Mouse (Mus musculus): ENCODE results near the gene Ccpg1.
A peak's percentile ranks its signal among the peaks of the same experiment; 100 is the strongest.

Ccpg1 gene

GRCm38 (mm10) chr9:72996167-72996566 is 10.9 kb downstream of the Ccpg1 start:
- no peak for DNase-seq (ENCODE audit: low spot score)

- DNase-seq (ENCODE audit: low spot score) = no peak
These were observed 11.6 kb downstream of the Ccpg1 start for GRCm38 (mm10) chr9:72996806-72997205.

GRCm38 (mm10) chr9:73000487-73000886 is 15.3 kb downstream of the Ccpg1 start:
- no peak for DNase-seq (ENCODE audit: low spot score)

- no peak for DNase-seq (ENCODE audit: low spot score)
These were observed 16.2 kb downstream of the Ccpg1 start for GRCm38 (mm10) chr9:73001314-73002011.

- DNase-seq (ENCODE audit: low spot score) = no peak
These were observed 16.9 kb downstream of the Ccpg1 start for GRCm38 (mm10) chr9:73002177-73002576.

- DNase-seq (ENCODE audit: low spot score) = no peak
These were observed 18.8 kb downstream of the Ccpg1 start for GRCm38 (mm10) chr9:73004076-73004475.

- no peak for DNase-seq (ENCODE audit: low spot score)
These were observed 19.9 kb downstream of the Ccpg1 start for GRCm38 (mm10) chr9:73005106-73005505.

GRCm38 (mm10) chr9:73006175-73006574 is 20.9 kb downstream of the Ccpg1 start:
- DNase-seq (ENCODE audit: low spot score) = no peak

- no peak for DNase-seq (ENCODE audit: low spot score)
These were observed 23.2 kb downstream of the Ccpg1 start for GRCm38 (mm10) chr9:73008384-73008783.

- DNase-seq (ENCODE audit: low spot score) = no peak
These were observed 27.4 kb downstream of the Ccpg1 start for GRCm38 (mm10) chr9:73012629-73013028.

- DNase-seq (ENCODE audit: low spot score) = no peak
These were observed 29.5 kb downstream of the Ccpg1 start for GRCm38 (mm10) chr9:73014724-73015123.

GRCm38 (mm10) chr9:73019841-73020240 is 34.6 kb downstream of the Ccpg1 start:
- DNase-seq (ENCODE audit: low spot score) = no peak

- DNase-seq (ENCODE audit: low spot score) = no peak
These were observed 35.4 kb downstream of the Ccpg1 start for GRCm38 (mm10) chr9:73020566-73021097.

- no peak for DNase-seq (ENCODE audit: low spot score)
These were observed 40.8 kb downstream of the Ccpg1 start for GRCm38 (mm10) chr9:73025818-73026636.

- no peak for DNase-seq (ENCODE audit: low spot score)
These were observed 45.2 kb downstream of the Ccpg1 start for GRCm38 (mm10) chr9:73030443-73030842.

- DNase-seq (ENCODE audit: low spot score) = no peak
These were observed 46.2 kb downstream of the Ccpg1 start for GRCm38 (mm10) chr9:73031421-73031820.

- no peak for DNase-seq (ENCODE audit: low spot score)
These were observed 48.2 kb downstream of the Ccpg1 start for GRCm38 (mm10) chr9:73033406-73033805.

- peak; percentile 88 for DNase-seq (ENCODE audit: low spot score)
These were observed 54.2 kb downstream of the Ccpg1 start for GRCm38 (mm10) chr9:73039222-73039945.

GRCm38 (mm10) chr9:73040080-73040479 is 54.9 kb downstream of the Ccpg1 start, which contains the start of gene Pigb:
TSS of gene Pigb (minus strand) at chr9:73040378.
- no peak for DNase-seq (ENCODE audit: low spot score)

GRCm38 (mm10) chr9:73044146-73045079 is 59.2 kb downstream of the Ccpg1 start, which contains the start of gene Rab27a:
TSS of gene Rab27a (plus strand) at chr9:73044854.
- DNase-seq (ENCODE audit: low spot score) = peak; percentile 56

- DNase-seq (ENCODE audit: low spot score) = no peak
These were observed 60.0 kb downstream of the Ccpg1 start for GRCm38 (mm10) chr9:73045204-73045603.

Measured in ovary, adult 18-20 months (tissue).